Mouse (Mus musculus) intestine, postnatal 0 days (tissue): ENCODE results near the gene 1300017J02Rik. TPM values are rescaled to one million over a fixed set of nuclear protein-coding genes. Genes with fewer than 3 reads are reported as not detected.
"Not testable (repeated sequence)": the region's sequence is repeated elsewhere in the genome, so short reads cannot be mapped to it uniquely, and the experiment has no call there.

Experiments used
- ATAC-seq: fragments of 200-750 bp; cut with Nextera tagmentation; 2 replicates; pipeline ENCODE4 v1.8.0; 2017; ENCODE audit warnings: mild to moderate bottlenecking, moderate TSS enrichment, moderate library complexity
- H3K27ac ChIP-seq: fragments of 300-500 bp; sonication (generic); 2 replicates; pipeline ENCODE4 v1.5.1; 2014; ENCODE audit warnings: mild to moderate bottlenecking, low read depth, low read length, moderate library complexity
- H3K27me3 ChIP-seq: fragments of 300-500 bp; sonication (generic); replicated peaks from 2 replicates; pipeline ENCODE4 v1.6.1; 2014; ENCODE audit warnings: low read length, mixed read lengths; ENCODE audit not compliant: control insufficient read depth, insufficient read depth
- H3K36me3 ChIP-seq: fragments of 300-500 bp; sonication (generic); 2 replicates; pipeline ENCODE4 v1.6.1; 2014; ENCODE audit warnings: mild to moderate bottlenecking, moderate library complexity; ENCODE audit not compliant: control insufficient read depth, insufficient read depth
- H3K4me1 ChIP-seq: fragments of 300-500 bp; sonication (generic); replicated peaks from 2 replicates; pipeline ENCODE4 v1.6.1; 2014; ENCODE audit warnings: antibody characterized with exemption, low read length, mixed read lengths; ENCODE audit not compliant: control insufficient read depth, insufficient read depth
- H3K4me2 ChIP-seq: fragments of 300-500 bp; sonication (generic); replicated peaks from 2 replicates; pipeline ENCODE4 v1.6.1; 2014; ENCODE audit warnings: low read depth, mild to moderate bottlenecking, moderate library complexity
- H3K4me3 ChIP-seq: fragments of 300-500 bp; sonication (generic); 2 replicates; pipeline ENCODE4 v1.5.1; 2014; ENCODE audit warnings: low read depth, low read length
- H3K9ac ChIP-seq: fragments of 300-500 bp; sonication (generic); 2 replicates; pipeline ENCODE4 v1.6.1; 2014; ENCODE audit warnings: mild to moderate bottlenecking, low read depth, low read length
- H3K9me3 ChIP-seq: fragments of 300-500 bp; sonication (generic); 2 replicates; pipeline ENCODE4 v1.6.1; 2016; ENCODE audit warnings: mixed run types; ENCODE audit not compliant: control insufficient read depth
- CTCF ChIP-seq: sonication (generic); IDR thresholded peaks from 2 replicates; pipeline ENCODE4 v1.5.1; 2016; ENCODE audit warnings: low read depth, mild to moderate bottlenecking, control low read depth, antibody characterized with exemption, moderate library complexity
- WGBS: fragments of 180-500 bp; shearing (Covaris S2); extraction: QIAGEN DNeasy Blood & Tissue Kit; methylation state at CpG from one replicate; pipeline ENCODE4 v1.1.7; 2014; 5-methylcytosine and 5-hydroxymethylcytosine counted together
- polyA plus RNA-seq: library from polyadenylated mRNA; unstranded; fragments of >200 nt; fragmentation: Nextera tagmentation; extraction: Ambion mirVana; gene quantifications from 2 replicates; pipeline ENCODE4 v1.2.1, GENCODE M21; 2015

The 1300017J02Rik gene
- polyA plus RNA-seq = 2.4 and 3.8 TPM in 2 replicates

DNA sequence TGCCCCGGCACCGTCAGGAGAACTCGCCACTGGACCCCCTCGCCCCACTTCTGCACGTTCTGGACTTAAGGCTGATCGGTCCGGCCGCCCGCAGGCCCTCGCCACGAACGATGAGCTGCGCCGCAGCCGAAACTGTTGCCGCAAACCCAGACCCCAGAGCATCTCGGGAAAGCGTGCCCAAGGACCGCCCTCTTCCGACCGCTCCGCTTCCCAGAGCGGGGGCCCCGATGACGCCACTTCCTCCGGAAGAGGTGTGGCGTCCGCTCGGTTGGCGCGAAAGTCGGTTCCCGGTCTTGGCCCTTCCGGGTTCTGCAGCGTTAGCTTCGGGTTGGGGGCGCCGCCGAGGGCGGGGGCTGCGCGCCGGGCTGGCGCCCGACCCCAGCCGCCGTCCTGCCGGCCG, at the start of gene 1300017J02Rik, which contains the start of gene Topbp1:
TSS of gene 1300017J02Rik (minus strand) at position 156 of the 400 bp plus-strand sequence.
TSS of gene Topbp1 (plus strand) at position 289 of the 400 bp plus-strand sequence.
- WGBS = under 1% methylated on average over 49 of the region's 49 CpGs
- Histone ChIP-seq H3K4me2 (peak within 1 kb of the TSS; percentile 90), H3K36me3 (peaks cover 15% of the 10 kb centered on the region), H3K27ac (peak within 1 kb of the TSS; percentile 69), H3K27me3 (no peaks in the 10 kb centered on the region), H3K9me3 (no peaks in the 10 kb centered on the region), H3K4me1 (no peaks in the 10 kb centered on the region), H3K9ac (peak within 1 kb of the TSS; percentile 86), H3K4me3 (peak within 1 kb of the TSS; percentile 85)
- no peak for TF ChIP-seq CTCF
- peak; percentile 95 for ATAC-seq

DNA sequence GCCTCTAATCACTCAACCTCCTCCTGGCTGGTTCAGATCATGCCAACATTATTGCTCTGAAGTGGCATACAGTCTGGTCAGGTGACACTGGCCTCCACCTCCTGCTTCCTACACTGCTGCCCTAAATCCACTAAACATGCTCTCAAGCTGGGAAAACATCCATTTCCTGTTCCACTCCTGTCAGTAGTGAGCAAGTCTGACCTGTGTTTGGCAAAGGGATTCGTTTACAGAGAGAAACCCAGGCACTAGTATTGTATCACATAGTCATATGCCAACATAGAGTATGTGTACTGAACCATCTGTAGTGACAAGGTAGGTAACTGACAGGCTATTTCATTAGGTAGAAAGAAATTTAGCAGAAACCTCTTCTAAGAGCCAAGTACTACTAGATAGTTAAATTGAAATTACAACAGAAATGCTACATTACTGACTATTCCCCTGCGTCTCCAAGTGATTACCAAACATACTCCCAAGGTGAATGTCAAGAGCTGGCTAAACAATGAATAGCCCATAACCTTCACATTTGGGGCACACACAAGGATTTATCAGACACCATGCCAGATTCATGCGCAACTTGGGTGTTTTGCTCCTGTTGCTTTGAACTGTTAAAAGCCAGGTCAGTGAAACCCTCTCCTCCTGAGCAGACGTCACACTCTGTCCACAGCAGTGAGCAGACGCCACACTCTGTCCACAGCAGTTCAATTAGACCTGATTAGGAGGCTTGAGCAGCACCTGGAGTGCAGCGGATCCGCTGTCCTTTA, 48.8 kb upstream of the 1300017J02Rik start:
- not testable (repeated sequence) for H3K9ac ChIP-seq, H3K27me3 ChIP-seq, H3K4me2 ChIP-seq, H3K4me3 ChIP-seq, ATAC-seq, H3K4me1 ChIP-seq, H3K9me3 ChIP-seq, H3K27ac ChIP-seq
- peaks cover 49% of the 10 kb centered on the region for H3K36me3 ChIP-seq
- 77% methylated on average over 5 of the region's 7 CpGs for WGBS

DNA sequence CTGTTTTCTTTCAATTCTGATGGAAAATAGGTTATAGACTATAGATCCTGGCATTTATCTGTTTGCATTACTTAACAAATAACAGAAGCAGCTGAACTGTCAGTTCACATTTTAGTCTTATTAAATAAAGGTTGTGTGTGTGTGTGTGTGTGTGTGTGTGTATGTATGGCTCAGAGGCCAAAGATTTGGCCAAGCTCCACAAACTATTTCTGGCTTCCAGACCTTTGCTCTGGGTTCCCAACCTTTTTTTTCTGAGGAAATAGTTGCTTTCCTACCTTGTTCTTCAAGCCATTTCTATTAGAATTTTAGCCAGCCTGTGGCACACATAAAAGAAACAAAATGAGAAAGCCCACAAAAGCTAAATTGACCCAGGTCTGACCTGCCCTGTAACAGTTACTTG, 43.9 kb upstream of the 1300017J02Rik start:
- H3K27ac ChIP-seq = no peak overlapping the region
- H3K9ac ChIP-seq = no peak overlapping the region
- ATAC-seq = no peak
- H3K4me3 ChIP-seq = no peak overlapping the region
- no peak overlapping the region for H3K4me2 ChIP-seq
- H3K4me1 ChIP-seq = no peaks in the 10 kb centered on the region
- no peaks in the 10 kb centered on the region for H3K27me3 ChIP-seq
- H3K36me3 ChIP-seq = peaks cover 34% of the 10 kb centered on the region
- no peak for TF ChIP-seq CTCF
- no peaks in the 10 kb centered on the region for H3K9me3 ChIP-seq

DNA sequence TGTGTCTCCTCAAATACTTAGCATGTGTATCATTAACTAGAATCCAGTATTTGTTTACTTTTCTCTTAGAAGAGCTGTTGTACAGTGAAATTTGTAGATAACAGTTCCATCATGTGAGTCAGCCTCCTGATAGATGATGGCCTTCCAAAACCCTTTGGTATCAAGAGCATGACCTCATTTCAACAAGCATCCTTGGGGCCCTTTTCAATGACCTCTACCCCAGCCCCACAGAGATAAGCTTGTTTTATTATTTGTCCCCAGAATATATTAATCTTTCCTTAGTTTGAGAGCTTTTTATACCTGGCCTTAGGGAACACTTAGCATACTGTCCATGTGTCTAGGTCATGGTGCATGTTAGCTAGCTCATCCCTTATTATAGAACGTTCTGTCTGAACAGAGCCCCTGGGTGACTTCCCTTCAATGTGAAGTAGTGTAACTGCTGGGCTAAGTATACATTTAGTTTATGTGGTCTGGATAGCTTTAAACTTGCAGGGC, 43.2 kb upstream of the 1300017J02Rik start:
- H3K4me1 ChIP-seq = no peaks in the 10 kb centered on the region
- H3K36me3 ChIP-seq = peaks cover 39% of the 10 kb centered on the region
- H3K4me3 ChIP-seq = no peak overlapping the region
- H3K27ac ChIP-seq = no peak overlapping the region
- no peak for ATAC-seq
- no peaks in the 10 kb centered on the region for H3K9me3 ChIP-seq
- H3K27me3 ChIP-seq = no peaks in the 10 kb centered on the region
- WGBS = 53% methylated on average over 1 of the region's 1 CpGs
- no peak overlapping the region for H3K9ac ChIP-seq
- H3K4me2 ChIP-seq = no peak overlapping the region
- no peak for TF ChIP-seq CTCF

DNA sequence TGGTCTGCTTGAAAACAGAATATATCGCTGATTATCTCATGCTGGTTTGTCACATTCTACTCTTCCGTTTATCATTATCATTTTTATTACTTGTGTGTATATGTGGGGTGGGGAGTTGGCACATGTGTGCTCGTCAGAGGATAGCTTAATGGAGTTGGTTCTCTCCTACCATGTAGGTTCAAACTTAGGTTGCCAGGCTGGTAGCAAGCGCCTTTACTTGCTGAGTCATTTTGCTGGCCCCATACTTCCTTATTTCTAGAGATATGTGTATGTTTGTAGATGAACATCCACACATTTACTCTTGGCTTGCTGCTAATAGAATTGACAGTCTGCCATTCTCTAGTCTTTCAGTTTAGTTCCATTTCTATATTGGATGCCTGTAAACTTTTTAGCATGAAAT, 42.2 kb upstream of the 1300017J02Rik start:
- Histone ChIP-seq H3K9me3 (no peaks in the 10 kb centered on the region), H3K27ac (no peak overlapping the region), H3K4me1 (no peaks in the 10 kb centered on the region), H3K4me2 (no peak overlapping the region), H3K27me3 (no peaks in the 10 kb centered on the region), H3K4me3 (no peak overlapping the region), H3K36me3 (peaks cover 42% of the 10 kb centered on the region), H3K9ac (no peak overlapping the region)
- 57% methylated on average over 4 of the region's 4 CpGs for WGBS
- no peak for ATAC-seq
- no peak for TF ChIP-seq CTCF

DNA sequence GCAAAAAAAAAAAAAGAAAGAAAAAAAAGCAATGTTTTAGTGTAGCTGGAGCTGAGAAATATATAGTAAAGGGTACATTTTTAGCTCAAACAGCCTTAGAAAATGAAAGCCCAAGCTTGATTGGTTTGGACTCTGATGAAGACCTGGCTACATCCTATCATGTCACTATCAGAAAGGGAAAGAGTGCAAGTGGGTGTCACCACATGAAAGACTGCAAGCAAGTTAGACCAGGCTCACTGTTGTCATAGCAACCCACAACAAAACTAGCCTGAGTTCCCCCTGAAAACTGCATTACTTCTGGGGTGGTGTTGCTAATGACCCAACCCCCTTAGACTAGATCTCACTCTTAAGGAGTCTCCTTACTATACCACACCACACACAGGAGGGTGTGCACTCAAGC, 32.0 kb upstream of the 1300017J02Rik start:
- Histone ChIP-seq H3K36me3 (peaks cover 49% of the 10 kb centered on the region), H3K27ac (no peak overlapping the region), H3K9ac (no peak overlapping the region), H3K27me3 (no peaks in the 10 kb centered on the region), H3K4me1 (no peaks in the 10 kb centered on the region), H3K4me2 (no peak overlapping the region), H3K9me3 (no peaks in the 10 kb centered on the region), H3K4me3 (no peak overlapping the region)
- no peak for TF ChIP-seq CTCF
- no peak for ATAC-seq
